Comparison of ENCODE assay signal across 16 mouse cellular contexts in genomic region chr17:48500846-48501445, GRCm38 (mm10). TPM values are rescaled to one million over a fixed set of nuclear protein-coding genes. Genes with fewer than 3 reads are reported as not detected.
DNase-seq lines count a peak whose midpoint lies in the region; ATAC-seq lines count a peak whose summit lies in the region.
"Had no signal": no experiment of that assay in that cellular context is flagged by ENCODE, and none has a peak within 500 bp of the region (broad histone marks: within the 10 kb centered on the region; RNA-seq: fewer than 3 reads in every experiment).

No protein-coding gene starts in this region.

- no peaks in the 10 kb centered on the region for H3K36me3 ChIP-seq in kidney, embryonic 14.5 days (ENCODE audit: control insufficient read depth, insufficient read depth, low read length)
- H3K36me3 ChIP-seq: hindbrain, embryonic 12.5 days; limb, embryonic 12.5 days; midbrain, embryonic 13.5 days had no signal

- peak; percentile 27 for DNase-seq in adrenal gland, postnatal 14 days
- no peak for DNase-seq in adrenal gland, postnatal 36 days
- peak; percentile 56 for DNase-seq in kidney, adult 18-20 months
- DNase-seq in brain, adult 2 months (ENCODE audit: low read depth, low spot score): peak; percentile 45
- peak; percentile 44 to 59 for DNase-seq in kidney, postnatal 25 days
- no peak for DNase-seq in embryo, embryonic 9.5 days (ENCODE audit: extremely low spot score)
- DNase-seq: cerebellum, adult 9-10 months; lung, postnatal 36 days; thymus, postnatal 14 days had no signal

- no peaks in the 10 kb centered on the region for H3K9me3 ChIP-seq in kidney, embryonic 14.5 days (ENCODE audit: control insufficient read depth, low read length)
- H3K9me3 ChIP-seq: hindbrain, embryonic 12.5 days; limb, embryonic 12.5 days had no signal

- no peak overlapping the region for H3K27ac ChIP-seq in kidney, embryonic 14.5 days (ENCODE audit: low read depth, low read length)
- H3K27ac ChIP-seq: hindbrain, embryonic 12.5 days; left cerebral cortex, adult 2 months; limb, embryonic 12.5 days; midbrain, embryonic 13.5 days had no signal

- H3K9ac ChIP-seq in kidney, embryonic 14.5 days (ENCODE audit: low read depth, low read length): no peak overlapping the region
- H3K9ac ChIP-seq: hindbrain, embryonic 12.5 days; limb, embryonic 12.5 days; midbrain, embryonic 13.5 days had no signal

- H3K4me2 ChIP-seq in kidney, embryonic 14.5 days (replicated peaks; ENCODE audit: low read depth, low read length): no peak overlapping the region
- H3K4me2 ChIP-seq: hindbrain, embryonic 12.5 days; limb, embryonic 12.5 days; midbrain, embryonic 13.5 days had no signal

- no peak overlapping the region for H3K4me3 ChIP-seq in kidney, embryonic 14.5 days (ENCODE audit: low read length)
- H3K4me3 ChIP-seq: hindbrain, embryonic 12.5 days; left cerebral cortex, adult 2 months; limb, embryonic 12.5 days; midbrain, embryonic 13.5 days had no signal

- no peak for ATAC-seq in kidney, embryonic 14.5 days (ENCODE audit: low FRiP score, low TSS enrichment)
- no peak for ATAC-seq in megakaryocyte-erythroid progenitor cell, adult 5-6 weeks (replicated peaks; ENCODE audit: low FRiP score, low TSS enrichment, poor library complexity, severe bottlenecking)
- ATAC-seq: midbrain, embryonic 13.5 days had no signal

- H3K4me1 ChIP-seq in kidney, embryonic 14.5 days (ENCODE audit: control insufficient read depth, insufficient read depth, low read length): peaks cover 6% of the 10 kb centered on the region

- WGBS in kidney, embryonic 14.5 days: 77% methylated on average over 7 of the region's 7 CpGs

- no peaks in the 10 kb centered on the region for H3K27me3 ChIP-seq in kidney, embryonic 14.5 days (ENCODE audit: control insufficient read depth, insufficient read depth, low read length)
- H3K27me3 ChIP-seq: hindbrain, embryonic 12.5 days; limb, embryonic 12.5 days; midbrain, embryonic 13.5 days had no signal

RNA-seq across cellular contexts. Expression of gene Unc5cl, which starts 46.2 kb away (rescaled TPM):
- 0.11 and 0.56 TPM in 2 replicates for total RNA-seq in adrenal gland, postnatal 14 days (2021)
- not detected for total RNA-seq in adrenal gland, postnatal 36 days (2021)
- polyA plus RNA-seq in kidney, embryonic 14.5 days (2014; fragmentation: Nextera tagmentation; extraction: Ambion mirVana): 3.5 and 4.7 TPM in 2 replicates
- 4.2 and 7.1 TPM in 2 replicates for total RNA-seq in megakaryocyte-erythroid progenitor cell, adult 5-6 weeks (2014; fragmentation: Nextera tagmentation)
- 5.1 and 5.7 TPM in 2 replicates for total RNA-seq in megakaryocyte-erythroid progenitor cell, adult 5-6 weeks (2017)

RNA-seq across cellular contexts. Expression of gene Tspo2, which starts 49.6 kb away (rescaled TPM):
- 1.9 and 4.6 TPM in 2 replicates for total RNA-seq in adrenal gland, postnatal 14 days (2021)
- not detected for total RNA-seq in adrenal gland, postnatal 36 days (2021)
- 1.9 TPM in 2 replicates for polyA plus RNA-seq in kidney, embryonic 14.5 days (2014; fragmentation: Nextera tagmentation; extraction: Ambion mirVana)
- 192 and 203 TPM in 2 replicates for total RNA-seq in megakaryocyte-erythroid progenitor cell, adult 5-6 weeks (2014; fragmentation: Nextera tagmentation)
- 86.3 and 160 TPM in 2 replicates for total RNA-seq in megakaryocyte-erythroid progenitor cell, adult 5-6 weeks (2017)
- total RNA-seq: layer of hippocampus, adult 18-20 months; left cerebral cortex, adult 2 months had no signal

Comparison
In these comparisons a context has a peak if more than half of its experiments do, and no peak if none do; other contexts are left out.
1. DNase-seq: peak in adrenal gland, postnatal 14 days (single experiment), kidney, adult 18-20 months (single experiment), brain, adult 2 months (single experiment) and kidney, postnatal 25 days (2 of 2); none in adrenal gland, postnatal 36 days (0 of 2) and embryo, embryonic 9.5 days (single experiment).
2. RNA of gene Tspo2, which starts 49.6 kb away (total RNA-seq): 86.3 to 203 TPM in megakaryocyte-erythroid progenitor cell, adult 5-6 weeks; 1.9 to 4.6 TPM in adrenal gland, postnatal 14 days and not detected in adrenal gland, postnatal 36 days; every median in the first group is over 10 times any median in the second.